Mouse (Mus musculus): ENCODE data around the gene Cdk9.

Gene Cdk9

GRCm38 (mm10) chr2:32734480-32734879 lies 21.6 kb upstream of the Cdk9 start:
- DNase-seq (ENCODE audit: low spot score in 2 of 2) = peak; percentile 30 to 58

DNA sequence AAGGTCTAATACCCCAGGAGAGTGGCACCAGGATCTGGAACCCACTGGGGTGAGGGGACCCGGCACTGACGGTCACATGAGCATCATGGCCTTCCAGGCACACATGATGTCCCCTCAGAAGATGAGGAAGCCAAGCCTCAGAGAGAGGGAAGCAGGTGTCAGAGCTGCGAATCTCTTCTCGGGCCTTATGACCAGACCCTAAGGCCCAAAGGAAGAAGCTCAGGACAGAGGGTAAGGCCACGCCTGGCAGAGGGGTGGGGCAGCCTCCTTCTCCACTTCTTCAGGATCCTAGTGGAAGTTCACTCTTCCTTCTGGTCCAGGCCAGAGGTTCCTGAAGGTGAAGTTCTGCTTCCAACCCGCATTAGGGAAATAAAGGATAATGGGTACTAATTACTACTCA lies 19.8 kb upstream of the Cdk9 start:
- DNase-seq (ENCODE audit: low spot score in 2 of 2) = peak in 1 of 2 experiments; percentile 68

DNA sequence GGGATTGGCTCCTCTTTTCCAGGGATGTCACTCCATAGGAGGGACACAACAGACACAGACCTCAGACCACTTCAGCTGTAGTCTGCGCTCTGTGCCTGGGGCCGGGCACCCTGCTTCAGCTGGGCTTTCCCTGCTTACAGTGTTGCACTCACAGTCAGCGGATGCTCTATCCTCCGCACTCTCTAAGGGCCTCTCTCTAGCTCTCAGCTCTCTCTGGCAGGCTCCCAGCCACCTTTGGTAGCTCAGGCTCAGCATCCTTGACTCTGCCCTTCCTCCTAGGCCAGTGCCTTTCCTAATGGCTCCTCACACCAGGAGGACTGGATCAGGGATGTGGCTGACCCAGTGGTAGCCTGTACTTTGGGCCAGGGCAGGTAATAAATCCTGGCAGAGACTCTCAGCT lies 19.0 kb upstream of the Cdk9 start:
- no peak for DNase-seq (ENCODE audit: low spot score in 2 of 2)

GRCm38 (mm10) chr2:32730854-32731253 lies 18.0 kb upstream of the Cdk9 start:
- DNase-seq (ENCODE audit: low spot score in 2 of 2) = peak in 1 of 2 experiments; percentile 31

GRCm38 (mm10) chr2:32729547-32729946 lies 16.7 kb upstream of the Cdk9 start:
- DNase-seq (ENCODE audit: low spot score in 2 of 2) = no peak

GRCm38 (mm10) chr2:32728463-32728862 lies 15.6 kb upstream of the Cdk9 start:
- peak; percentile 74 to 91 for DNase-seq (ENCODE audit: low spot score in 2 of 2)

DNA sequence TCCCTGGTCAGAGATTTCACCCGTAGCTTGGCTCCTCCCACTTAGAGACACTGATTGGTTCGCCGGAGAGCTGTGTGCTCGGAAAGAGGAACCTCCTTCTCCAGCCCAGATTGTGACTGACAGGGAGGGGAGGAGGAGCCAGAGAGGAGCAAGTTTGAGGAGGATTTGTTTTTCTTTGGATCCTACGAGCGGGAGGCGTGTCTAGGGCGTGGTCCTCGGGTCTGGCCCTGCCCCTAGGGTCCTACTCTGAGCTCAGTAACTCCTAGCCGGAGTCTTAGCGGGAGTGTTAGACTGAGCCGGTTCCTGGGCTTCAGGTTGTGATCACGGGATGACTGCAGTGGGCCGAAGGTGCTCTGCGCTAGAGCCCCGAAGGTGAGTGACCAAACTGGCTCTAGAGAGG lies 14.6 kb upstream of the Cdk9 start:
- peak; percentile 98 for DNase-seq (ENCODE audit: low spot score in 2 of 2)

GRCm38 (mm10) chr2:32724832-32725790 lies 12.2 kb upstream of the Cdk9 start:
- no peak for DNase-seq (ENCODE audit: low spot score in 2 of 2)

DNA sequence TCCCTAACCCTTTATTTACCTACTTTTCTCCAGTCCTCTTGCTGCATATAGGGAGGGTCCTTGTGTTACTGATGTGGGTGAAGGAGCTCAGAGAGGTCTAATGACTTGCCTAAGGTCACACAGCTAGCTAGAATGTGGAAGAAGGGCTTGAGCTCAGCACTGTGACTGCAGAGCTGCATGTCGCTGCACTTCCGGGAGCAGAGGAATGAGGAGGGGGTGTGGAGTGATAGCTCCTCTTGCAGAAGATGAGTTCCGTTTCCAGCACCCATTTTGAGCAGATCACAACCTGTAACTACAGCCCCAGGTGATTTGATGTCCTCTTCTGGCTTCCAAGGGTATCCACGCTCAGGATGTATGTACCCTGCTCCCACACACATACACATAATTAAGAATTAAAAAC lies 11.3 kb upstream of the Cdk9 start:
- no peak for DNase-seq (ENCODE audit: low spot score in 2 of 2)

DNA sequence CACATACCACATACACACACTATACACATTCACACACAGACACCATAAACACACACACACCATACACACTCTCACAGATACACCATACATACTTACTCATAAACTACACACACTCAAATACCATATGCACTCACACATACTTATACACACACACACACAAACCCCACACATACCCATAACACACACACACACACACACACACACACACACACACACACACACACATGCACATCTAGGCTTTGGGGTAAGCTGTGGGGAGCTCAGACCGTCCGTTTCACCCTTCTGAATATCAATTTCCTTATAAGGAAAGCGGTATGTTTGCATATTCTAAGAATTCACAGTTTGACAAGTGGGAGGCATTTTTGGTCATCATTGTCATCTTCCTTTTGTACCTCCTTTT lies 9.7 kb upstream of the Cdk9 start:
- DNase-seq (ENCODE audit: low spot score in 2 of 2) = no peak

- no peak for DNase-seq (ENCODE audit: low spot score in 2 of 2)
Observed at GRCm38 (mm10) chr2:32722046-32722445, 9.2 kb upstream of the Cdk9 start.

- no peak for DNase-seq (ENCODE audit: low spot score in 2 of 2)
Observed at GRCm38 (mm10) chr2:32720681-32721229, 7.9 kb upstream of the Cdk9 start, which contains the start of gene Sh2d3c. Gene Sh2d3c, plus strand, starts transcription at chr2:32721055.

- DNase-seq (ENCODE audit: low spot score in 2 of 2) = no peak
Observed at GRCm38 (mm10) chr2:32720053-32720452, 7.2 kb upstream of the Cdk9 start.

DNA sequence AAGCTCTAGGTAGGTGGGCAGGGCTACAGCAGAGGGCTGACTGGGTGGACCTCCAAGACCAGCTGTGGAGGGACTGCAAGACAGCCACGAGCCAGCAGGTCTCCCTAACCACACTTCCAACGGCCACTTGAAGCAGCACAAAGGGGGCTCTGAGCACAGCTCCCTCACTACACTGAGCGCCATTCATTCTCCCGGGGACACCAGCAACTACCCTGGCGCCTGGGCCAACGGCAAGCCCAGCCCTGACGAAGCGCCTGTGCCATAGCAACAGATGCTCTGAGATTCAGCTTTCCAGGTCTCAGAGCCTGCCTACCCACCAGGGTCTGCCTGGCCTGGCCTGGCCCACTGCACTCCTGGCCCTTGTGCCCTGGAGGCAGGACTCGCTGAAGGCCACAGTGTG lies 5.9 kb upstream of the Cdk9 start:
- DNase-seq (ENCODE audit: low spot score in 2 of 2) = no peak

DNA sequence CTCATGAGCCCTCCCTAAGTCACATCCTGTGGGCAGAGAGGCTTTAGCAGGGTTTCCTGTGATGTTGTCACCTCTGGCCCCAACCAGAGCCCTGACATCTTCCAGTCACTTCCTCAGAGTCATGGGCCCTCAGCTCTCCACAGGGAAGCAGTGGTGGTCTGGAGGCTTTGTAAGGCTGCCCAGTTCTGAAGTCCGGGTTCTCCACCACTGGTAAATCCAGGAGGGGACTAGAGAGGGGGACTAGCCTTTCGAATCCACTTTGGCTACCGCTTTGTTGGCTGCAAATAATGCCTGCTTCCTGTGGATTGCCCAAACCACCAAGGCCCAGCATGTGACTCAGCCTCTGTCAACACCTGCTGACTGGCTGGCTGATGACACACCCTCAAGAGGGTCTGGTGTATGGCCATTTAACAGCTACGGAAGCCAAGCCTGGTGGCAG lies 2.1 kb upstream of the Cdk9 start:
- DNase-seq (ENCODE audit: low spot score in 2 of 2) = peak; percentile 63 to 71

- DNase-seq (ENCODE audit: low spot score in 2 of 2) = no peak
Observed at GRCm38 (mm10) chr2:32714117-32714986, 1.5 kb upstream of the Cdk9 start.

DNA sequence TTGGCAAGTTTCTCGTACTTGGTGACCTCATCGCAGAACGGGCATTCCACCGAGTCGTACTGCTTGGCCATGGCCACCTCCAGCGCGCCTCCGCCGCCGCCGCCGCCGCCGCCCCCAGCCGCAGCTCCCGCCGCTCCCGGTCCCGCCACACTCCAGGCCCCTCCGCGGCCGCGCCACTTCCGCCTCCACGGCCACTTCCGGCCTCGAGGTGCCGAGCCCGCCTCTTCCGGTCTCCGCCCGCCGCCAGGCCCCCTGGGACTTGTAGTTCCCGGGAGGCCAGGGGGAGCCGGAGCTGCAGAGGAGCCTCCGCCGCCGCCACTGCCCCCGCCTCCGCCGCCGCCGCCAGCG lies 316 bp downstream of the Cdk9 start:
- DNase-seq (ENCODE audit: low spot score in 2 of 2) = peak; percentile 93 to 94

DNA sequence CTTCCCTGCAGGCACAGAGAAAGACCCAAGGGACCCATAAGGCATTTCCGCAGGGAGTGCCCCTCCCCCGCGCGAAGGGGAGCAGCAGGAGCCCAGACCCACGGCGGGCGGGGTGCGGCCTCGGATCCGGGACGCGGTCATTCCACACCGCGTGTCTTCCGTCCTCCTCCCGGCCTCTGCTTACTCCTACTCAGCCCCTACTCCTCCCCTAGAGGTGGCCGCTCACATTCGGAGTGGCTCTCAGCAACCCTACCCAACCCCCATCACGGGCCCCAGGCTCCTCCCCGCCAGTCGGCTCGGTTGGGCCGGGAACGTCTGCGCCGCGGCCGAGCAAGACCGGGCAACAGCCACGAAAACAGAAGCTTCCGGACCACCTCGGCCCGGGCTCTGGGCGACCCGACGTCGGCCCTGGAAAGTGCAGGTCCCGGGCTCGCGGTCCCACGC lies 746 bp downstream of the Cdk9 start:
- peak; percentile 80 to 83 for DNase-seq (ENCODE audit: low spot score in 2 of 2)

DNA sequence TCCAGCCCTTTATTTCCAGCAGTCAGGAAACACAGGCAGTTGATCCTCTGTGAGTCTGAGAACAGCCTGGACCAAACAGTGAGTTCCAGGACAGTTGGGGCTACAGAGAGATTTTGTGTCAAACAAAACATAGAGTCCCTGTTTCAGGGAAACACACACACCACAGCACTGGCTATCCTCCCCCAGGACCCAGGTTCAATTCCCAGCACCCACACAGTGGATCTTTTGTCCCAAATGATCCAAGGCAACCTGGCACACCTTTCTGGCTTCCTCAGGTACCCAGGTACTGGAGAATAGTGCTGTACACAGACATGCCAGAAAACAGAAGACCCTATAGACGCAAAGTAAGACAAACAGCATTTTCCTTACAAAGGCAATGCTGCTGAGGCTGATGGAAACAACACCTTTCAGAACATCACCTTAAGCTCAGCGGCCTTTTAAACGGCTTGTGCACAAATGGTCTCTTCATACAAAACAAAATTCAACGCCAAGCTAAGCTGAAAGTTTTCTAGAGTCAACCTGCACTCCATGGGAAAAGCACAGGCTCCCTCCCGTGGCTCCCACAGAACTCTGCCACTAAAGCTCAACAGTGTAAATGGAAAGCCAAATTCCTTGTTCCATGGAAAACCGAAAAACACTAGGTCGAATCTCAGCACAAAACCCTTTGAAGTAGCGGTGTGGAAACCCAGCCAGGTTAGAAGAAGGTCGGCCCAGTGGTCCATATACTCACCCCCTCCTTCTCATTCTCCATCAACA lies 1.4 kb downstream of the Cdk9 start:
- DNase-seq (ENCODE audit: low spot score in 2 of 2) = no peak

DNA sequence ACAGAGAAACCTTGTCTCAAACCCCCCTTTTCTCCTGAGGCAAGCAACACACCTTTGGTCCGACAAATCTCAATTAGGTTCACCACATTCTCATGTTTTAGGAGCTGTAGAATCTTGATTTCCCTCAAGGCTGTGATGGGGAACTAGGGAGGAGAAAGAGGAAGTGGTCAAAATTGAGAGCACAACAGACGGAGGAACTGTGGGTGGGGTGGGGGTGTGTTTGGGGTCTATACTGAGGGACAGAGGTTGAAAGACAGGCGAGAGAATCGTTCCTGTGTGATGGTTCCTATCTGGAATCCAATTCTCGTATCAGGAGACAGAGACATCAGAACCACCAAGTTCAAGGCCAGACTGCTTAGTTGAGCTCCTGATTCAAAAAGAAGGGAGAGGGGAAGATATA lies 2.5 kb downstream of the Cdk9 start:
- no peak for DNase-seq (ENCODE audit: low spot score in 2 of 2)

GRCm38 (mm10) chr2:32709521-32710137 lies 3.2 kb downstream of the Cdk9 start:
- DNase-seq (ENCODE audit: low spot score in 2 of 2) = no peak

Data from heart, adult 9 months (tissue).